Mouse (Mus musculus) kidney, postnatal 0 days (tissue): ENCODE results near the gene Med28. TPM values are rescaled to one million over a fixed set of nuclear protein-coding genes. Genes with fewer than 3 reads are reported as not detected.

ENCODE experiments used
- ATAC-seq: fragments of 200-750 bp; cut with Nextera tagmentation; replicated peaks from 2 replicates; pipeline ENCODE4 v1.8.0; 2017; ENCODE audit warnings: low read depth, moderate number of reproducible peaks, moderate TSS enrichment, moderate library complexity; ENCODE audit not compliant: low FRiP score
- DNase-seq: peaks from one replicate; pipeline ENCODE4 v3.0.0-alpha.2; 2016; ENCODE audit warnings: low spot score
- H3K27ac ChIP-seq: fragments of 300-500 bp; sonication (generic); 2 replicates; pipeline ENCODE4 v1.5.1; 2014; ENCODE audit warnings: mild to moderate bottlenecking
- H3K27me3 ChIP-seq: fragments of 300-500 bp; sonication (generic); 2 replicates; pipeline ENCODE4 v1.6.1; 2014; ENCODE audit warnings: low read length, mixed read lengths; ENCODE audit not compliant: insufficient read depth
- H3K36me3 ChIP-seq: fragments of 300-500 bp; sonication (generic); 2 replicates; pipeline ENCODE4 v1.6.1; 2014; ENCODE audit warnings: low read length, mixed read lengths; ENCODE audit not compliant: insufficient read depth
- H3K4me1 ChIP-seq: fragments of 300-500 bp; sonication (generic); replicated peaks from 2 replicates; pipeline ENCODE4 v1.6.1; 2014; ENCODE audit warnings: antibody characterized with exemption, low read length, mixed read lengths; ENCODE audit not compliant: insufficient read depth
- H3K4me2 ChIP-seq: fragments of 300-500 bp; sonication (generic); 2 replicates; pipeline ENCODE4 v1.6.1; 2014; ENCODE audit warnings: mild to moderate bottlenecking, low read length, moderate library complexity, mixed read lengths
- H3K4me3 ChIP-seq: fragments of 300-500 bp; sonication (generic); replicated peaks from 2 replicates; pipeline ENCODE4 v1.5.1; 2014; ENCODE audit warnings: low read depth, low read length
- H3K9ac ChIP-seq: fragments of 300-500 bp; sonication (generic); 2 replicates; pipeline ENCODE4 v1.6.1; 2014; ENCODE audit warnings: low read depth, low read length
- H3K9me3 ChIP-seq: fragments of 300-500 bp; sonication (generic); replicated peaks from 2 replicates; pipeline ENCODE4 v1.6.1; 2016; ENCODE audit warnings: low read length, inconsistent platforms, mixed read lengths
- CTCF ChIP-seq: IDR thresholded peaks from 2 replicates; pipeline ENCODE4 v1.5.1; 2016; ENCODE audit warnings: antibody characterized with exemption, low read depth, mild to moderate bottlenecking, moderate library complexity
- WGBS: fragments of 180-500 bp; shearing (Covaris S2); extraction: QIAGEN DNeasy Blood & Tissue Kit; methylation state at CpG from one replicate; pipeline ENCODE4 v1.1.7; 2014; 5-methylcytosine and 5-hydroxymethylcytosine counted together
- polyA plus RNA-seq: library from polyadenylated mRNA; unstranded; fragments of >200 nt; fragmentation: Nextera tagmentation; extraction: Ambion mirVana; gene quantifications from 2 replicates; pipeline ENCODE4 v1.2.1, GENCODE M21; 2015

Gene Med28
- polyA plus RNA-seq, 1 experiment from 2014 or later = 339 TPM

DNA sequence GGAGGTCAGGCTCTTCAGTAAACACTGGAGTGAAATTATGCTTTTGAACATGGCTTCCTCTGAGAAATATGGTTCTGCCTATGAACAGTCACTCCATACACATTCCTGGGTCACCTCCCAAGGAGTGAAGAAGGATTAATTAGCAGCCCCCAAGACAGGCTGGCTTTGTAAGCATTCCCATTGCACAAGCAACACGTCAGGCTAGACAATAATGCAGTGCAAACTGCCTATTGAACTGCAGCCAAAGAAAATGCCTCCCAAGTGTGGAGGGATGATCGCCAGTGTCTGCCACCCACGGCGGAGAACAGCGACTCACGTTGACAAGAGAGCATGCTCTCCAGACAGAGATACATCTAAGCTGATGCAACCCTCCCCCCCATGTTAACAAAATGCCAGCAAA is 43.7 kb upstream of the Med28 start:
- ATAC-seq (no peak), DNase-seq (peak; percentile 18)
- H3K4me1 ChIP-seq = no peaks in the 10 kb centered on the region
- no peak overlapping the region for H3K4me2 ChIP-seq
- no peak overlapping the region for H3K27ac ChIP-seq
- H3K9ac ChIP-seq = no peak overlapping the region
- no peak for TF ChIP-seq CTCF
- no peaks in the 10 kb centered on the region for H3K27me3 ChIP-seq
- H3K4me3 ChIP-seq = no peak overlapping the region
- 31% methylated on average over 6 of the region's 6 CpGs for WGBS
- H3K36me3 ChIP-seq = no peaks in the 10 kb centered on the region
- no peaks in the 10 kb centered on the region for H3K9me3 ChIP-seq

- WGBS = 75% methylated on average over 7 of the region's 7 CpGs
Measured at GRCm38 (mm10) chr5:45477601-45478000, 42.4 kb upstream of the Med28 start.

DNA sequence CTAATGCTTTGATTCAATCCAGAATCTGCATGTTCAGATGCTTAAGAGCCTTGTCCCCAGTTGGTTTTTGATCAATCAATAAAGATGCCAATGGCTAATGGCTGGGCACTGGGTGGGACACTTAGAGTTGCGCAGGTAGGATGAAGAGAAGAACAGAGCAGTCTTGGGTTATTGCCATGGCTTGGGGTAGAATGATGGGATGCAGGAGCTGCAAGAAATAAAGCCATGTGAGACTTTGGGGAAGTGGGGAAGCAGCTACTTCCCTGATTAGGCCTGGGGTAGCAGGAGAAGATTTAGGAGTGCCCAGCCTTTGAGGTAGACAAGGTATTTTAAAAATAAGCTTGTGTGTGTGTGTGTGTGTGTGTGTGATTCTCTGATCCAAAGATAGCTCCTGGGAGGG is 40.0 kb upstream of the Med28 start:
- 92% methylated on average over 1 of the region's 1 CpGs for WGBS
- Histone ChIP-seq H3K9me3 (no peaks in the 10 kb centered on the region), H3K4me3 (no peak overlapping the region), H3K27me3 (no peaks in the 10 kb centered on the region), H3K4me2 (no peak overlapping the region), H3K36me3 (no peaks in the 10 kb centered on the region), H3K27ac (no peak overlapping the region), H3K4me1 (no peaks in the 10 kb centered on the region), H3K9ac (no peak overlapping the region)
- TF ChIP-seq CTCF = no peak
- no peak for ATAC-seq
- no peak for DNase-seq

More at GRCm38 (mm10) chr5:45477601-45478000, 42.4 kb upstream of the Med28 start:
- H3K36me3 ChIP-seq = no peaks in the 10 kb centered on the region
- H3K27me3 ChIP-seq = no peaks in the 10 kb centered on the region
- no peaks in the 10 kb centered on the region for H3K4me1 ChIP-seq
- TF ChIP-seq CTCF = no peak
- H3K9ac ChIP-seq = no peak overlapping the region
- H3K9me3 ChIP-seq = no peaks in the 10 kb centered on the region
- no peak overlapping the region for H3K4me3 ChIP-seq
- no peak overlapping the region for H3K4me2 ChIP-seq
- ATAC-seq = no peak
- no peak overlapping the region for H3K27ac ChIP-seq
- no peak for DNase-seq

DNA sequence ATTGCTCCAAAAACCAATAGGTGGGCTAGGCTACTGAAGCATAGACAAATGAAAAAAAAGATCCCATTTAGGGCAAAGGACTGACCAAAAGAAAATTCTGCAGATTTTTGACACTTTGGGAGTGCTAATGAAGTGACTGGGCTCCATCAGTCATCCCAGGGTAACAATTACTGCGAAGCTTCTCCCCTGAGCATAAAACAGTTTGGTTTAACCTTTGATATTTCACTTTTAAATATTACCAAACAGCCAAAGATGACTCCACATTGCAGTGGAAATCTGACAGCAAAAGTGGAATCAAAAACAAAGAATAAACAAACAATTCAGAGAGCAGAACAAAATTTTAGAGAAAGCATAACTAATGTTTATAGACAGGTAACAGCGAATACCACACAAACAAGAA is 38.9 kb upstream of the Med28 start:
- Histone ChIP-seq H3K27me3 (no peaks in the 10 kb centered on the region), H3K36me3 (no peaks in the 10 kb centered on the region), H3K9ac (no peak overlapping the region), H3K4me2 (no peak overlapping the region), H3K4me1 (no peaks in the 10 kb centered on the region), H3K27ac (no peak overlapping the region), H3K9me3 (no peaks in the 10 kb centered on the region), H3K4me3 (no peak overlapping the region)
- no peak for DNase-seq
- no peak for ATAC-seq
- TF ChIP-seq CTCF = no peak
- WGBS = 91% methylated on average over 2 of the region's 2 CpGs

DNA sequence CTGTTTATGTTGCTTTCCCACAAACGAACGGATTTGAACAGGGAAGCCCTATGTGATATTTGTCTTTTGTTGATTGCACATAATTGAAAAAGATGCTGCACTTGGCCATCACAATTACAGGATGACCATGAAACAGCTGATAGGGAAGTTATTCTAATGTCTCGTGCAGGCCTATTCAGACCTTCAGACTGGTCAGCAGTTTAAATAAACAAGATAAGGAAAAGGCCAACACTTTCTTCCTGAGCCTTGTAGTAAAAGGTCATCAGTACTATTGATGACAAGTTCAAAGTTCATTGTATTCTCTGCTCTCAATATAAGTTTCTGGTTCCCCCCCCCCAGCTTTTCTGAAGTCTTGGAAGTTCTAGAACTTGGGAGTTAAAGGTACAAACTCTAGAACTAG is 37.4 kb upstream of the Med28 start:
- H3K27ac ChIP-seq = no peak overlapping the region
- no peak for ATAC-seq
- H3K27me3 ChIP-seq = no peaks in the 10 kb centered on the region
- no peaks in the 10 kb centered on the region for H3K9me3 ChIP-seq
- TF ChIP-seq CTCF = no peak
- H3K9ac ChIP-seq = no peak overlapping the region
- WGBS = 57% methylated on average over 3 of the region's 3 CpGs
- H3K4me1 ChIP-seq = no peaks in the 10 kb centered on the region
- DNase-seq = no peak
- H3K36me3 ChIP-seq = no peaks in the 10 kb centered on the region
- H3K4me3 ChIP-seq = no peak overlapping the region
- no peak overlapping the region for H3K4me2 ChIP-seq

DNA sequence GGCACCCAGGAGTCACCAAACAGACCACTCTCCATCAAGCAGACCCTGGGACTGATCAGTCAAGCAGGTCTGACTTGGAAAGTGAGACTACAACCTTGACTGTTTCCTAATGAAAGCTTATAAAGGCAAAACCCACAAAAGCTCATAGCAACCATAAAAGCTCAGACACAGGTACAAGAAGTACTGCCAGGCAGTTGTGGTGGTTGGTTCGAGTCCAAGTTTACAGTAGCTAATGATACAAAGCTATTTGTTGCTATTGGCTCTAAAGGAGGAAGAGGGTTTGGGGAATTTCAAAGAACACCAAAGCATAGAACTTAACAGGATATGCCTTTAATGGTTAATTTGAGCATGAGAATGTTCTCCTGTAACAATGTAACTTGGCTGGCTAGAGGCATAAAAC is 36.4 kb upstream of the Med28 start:
- ATAC-seq (no peak), DNase-seq (no peak)
- no peaks in the 10 kb centered on the region for H3K36me3 ChIP-seq
- H3K4me2 ChIP-seq = no peak overlapping the region
- no peaks in the 10 kb centered on the region for H3K9me3 ChIP-seq
- 74% methylated on average over 1 of the region's 1 CpGs for WGBS
- no peak overlapping the region for H3K27ac ChIP-seq
- H3K9ac ChIP-seq = no peak overlapping the region
- H3K27me3 ChIP-seq = no peaks in the 10 kb centered on the region
- no peaks in the 10 kb centered on the region for H3K4me1 ChIP-seq
- no peak for TF ChIP-seq CTCF
- no peak overlapping the region for H3K4me3 ChIP-seq

GRCm38 (mm10) chr5:45491776-45492175 is 28.3 kb upstream of the Med28 start:
- no peaks in the 10 kb centered on the region for H3K9me3 ChIP-seq
- WGBS = 64% methylated on average over 4 of the region's 4 CpGs
- H3K27me3 ChIP-seq = no peaks in the 10 kb centered on the region
- ATAC-seq (no peak), DNase-seq (no peak)
- H3K9ac ChIP-seq = no peak overlapping the region
- no peaks in the 10 kb centered on the region for H3K36me3 ChIP-seq
- no peak overlapping the region for H3K4me2 ChIP-seq
- H3K27ac ChIP-seq = no peak overlapping the region
- TF ChIP-seq CTCF = no peak
- H3K4me1 ChIP-seq = no peaks in the 10 kb centered on the region
- H3K4me3 ChIP-seq = no peak overlapping the region
